Mouse (Mus musculus) spleen, adult 12 weeks (tissue): Measurements from ENCODE around the gene Gbp6.
A peak's percentile ranks its signal among the peaks of the same experiment; 100 is the strongest.
"Not testable (repeated sequence)": the region's sequence is repeated elsewhere in the genome, so short reads cannot be mapped to it uniquely, and the experiment has no call there.

Experiments used
- DNase-seq: peaks from one replicate; pipeline ENCODE4 v3.0.0; 2022; ENCODE audit warnings: low spot score

Gbp6 gene

DNA sequence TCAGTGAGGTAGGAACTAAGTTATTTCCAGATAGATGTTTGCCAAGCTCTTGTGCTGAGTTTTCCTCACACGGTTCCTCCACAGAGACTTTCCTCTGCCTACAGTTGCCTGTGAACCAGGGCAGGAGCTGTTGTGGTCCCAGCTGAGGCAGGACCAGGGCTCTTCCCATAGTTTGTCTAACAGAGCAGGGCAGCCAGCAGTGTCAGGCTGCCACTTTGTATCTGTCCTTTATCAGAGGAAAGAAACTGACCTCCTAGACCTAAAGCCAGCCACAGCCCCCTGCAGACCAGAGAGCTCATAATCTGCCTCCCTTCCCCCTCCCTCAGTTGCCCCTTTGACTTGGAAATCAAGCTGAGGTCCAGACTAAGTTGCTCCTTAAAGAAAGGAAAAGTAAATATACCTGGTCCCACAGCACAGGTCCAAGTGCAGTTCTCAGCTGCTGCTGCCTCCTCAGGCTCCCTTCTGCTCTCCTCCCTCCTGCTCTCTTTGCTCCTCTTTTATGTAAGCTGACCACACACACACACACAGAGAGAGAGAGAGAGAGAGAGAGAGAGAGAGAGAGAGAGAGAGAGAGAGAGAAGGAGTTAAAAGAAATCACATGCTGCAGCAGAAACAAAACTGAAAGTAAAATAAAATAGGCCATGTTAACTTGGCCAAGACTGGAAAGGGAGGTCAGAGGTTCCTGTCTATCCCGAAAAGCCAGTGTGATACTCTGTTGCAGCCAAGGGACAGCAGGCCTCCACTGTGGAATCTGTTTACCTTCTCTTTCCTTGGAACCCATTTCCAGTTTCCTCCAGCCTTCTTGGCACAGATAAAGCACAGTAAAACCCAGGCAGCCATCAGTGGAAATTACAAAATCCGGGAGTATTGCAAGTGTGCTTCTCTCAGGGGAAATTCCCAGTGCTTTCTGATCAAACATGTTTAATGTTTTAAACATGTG, at the start of gene Gbp6, which contains the start of gene Gm43302:
Gene Gbp6 (minus strand): TSS at position 473 of the 940 bp plus-strand sequence.
Gene Gm43302 (minus strand): TSS at position 470 of the 940 bp plus-strand sequence.
- not testable (repeated sequence) for DNase-seq

DNA sequence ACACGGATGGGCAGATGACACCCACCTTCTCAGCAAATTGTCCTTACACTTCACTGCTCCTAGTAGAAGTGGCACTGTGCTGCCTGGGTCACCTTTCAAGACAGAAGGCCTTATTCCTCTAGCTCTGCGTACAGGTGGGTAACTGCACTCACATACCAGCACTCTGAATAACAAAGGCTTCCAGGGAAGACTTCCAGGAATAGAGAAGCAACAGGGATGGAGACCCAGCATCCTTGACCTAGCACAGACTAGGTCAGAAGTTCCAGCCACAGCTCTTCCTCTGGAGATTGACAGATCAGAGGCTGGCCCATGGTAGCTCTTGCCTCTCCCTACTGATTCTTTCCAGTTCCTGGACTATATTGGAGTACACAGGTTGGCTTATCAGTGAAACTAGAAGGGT, 47.8 kb upstream of the Gbp6 start:
- no peak for DNase-seq

DNA sequence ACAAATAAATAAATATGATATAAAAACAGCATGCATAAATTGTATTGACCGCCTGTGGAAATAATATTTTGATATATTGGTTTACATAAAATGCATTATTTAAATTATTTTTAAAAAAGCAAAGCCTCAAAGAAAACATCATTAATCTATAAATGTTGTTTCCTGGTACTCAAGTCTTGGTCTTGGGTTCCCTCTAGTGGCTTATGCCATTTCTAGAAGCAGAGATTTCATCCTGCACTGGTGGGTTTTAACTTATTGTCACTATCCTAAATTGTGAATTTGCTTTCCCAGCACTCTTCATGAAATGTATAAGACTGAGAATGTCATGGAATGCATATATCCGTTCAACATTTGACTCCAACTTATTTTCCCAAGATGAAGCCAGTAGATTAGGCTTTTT, 29.0 kb upstream of the Gbp6 start:
- DNase-seq: no peak

DNA sequence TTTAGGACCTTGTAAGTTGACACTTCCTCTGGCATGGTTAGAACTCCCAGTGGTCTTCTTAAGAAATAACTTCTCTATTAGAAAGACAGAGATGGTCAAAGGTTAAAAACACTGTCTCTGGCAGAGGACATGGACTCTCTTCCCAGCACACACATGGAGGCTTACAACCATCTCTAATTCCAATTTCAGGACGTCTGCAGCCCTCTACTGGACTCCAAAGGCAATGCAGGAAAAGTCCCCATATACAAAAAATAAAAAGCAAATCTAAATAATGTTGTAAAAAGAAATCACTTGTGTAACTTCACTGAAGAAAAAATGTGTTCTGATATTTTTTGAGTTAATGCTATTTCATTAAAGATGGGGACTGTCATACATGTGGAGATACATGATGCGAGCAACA, 17.4 kb upstream of the Gbp6 start:
- no peak for DNase-seq

DNA sequence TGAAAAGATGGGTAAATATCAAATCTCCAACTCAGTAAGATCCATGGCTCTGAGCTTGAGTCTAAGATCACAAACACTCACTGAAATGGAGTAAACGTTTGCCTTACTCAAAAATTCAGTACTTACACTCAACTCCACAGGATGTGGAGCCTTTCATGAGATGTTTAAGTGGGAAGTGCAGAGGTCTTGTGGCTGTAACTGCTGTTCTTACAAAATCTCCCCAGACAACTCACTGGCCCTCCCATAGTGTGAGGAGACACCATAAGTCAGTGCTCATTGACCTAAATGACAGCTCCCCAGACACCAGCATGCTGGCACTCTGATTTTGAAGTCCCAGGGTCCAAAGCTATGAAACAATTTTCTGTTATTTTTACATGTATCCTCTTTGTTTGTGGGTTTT, 15.7 kb upstream of the Gbp6 start:
- not testable (repeated sequence) for DNase-seq

DNA sequence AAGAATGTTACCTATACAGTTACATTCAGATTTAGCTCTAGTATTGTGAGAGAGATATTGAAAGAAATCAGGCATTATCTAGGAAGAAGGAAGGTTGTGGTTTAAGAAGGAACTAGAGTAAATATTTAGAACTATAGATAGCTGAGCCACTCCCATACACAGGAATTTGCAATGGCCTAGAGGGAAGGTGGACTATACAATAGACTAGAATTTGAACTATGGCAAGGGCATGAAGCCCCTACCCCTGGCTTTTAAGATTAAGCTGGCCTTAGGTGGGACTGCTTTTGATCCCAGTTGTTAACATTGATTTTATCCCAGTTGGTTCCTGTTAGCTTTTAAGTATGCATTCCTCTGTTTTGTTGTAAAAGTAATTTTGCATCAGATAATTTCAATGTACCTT, 13.4 kb upstream of the Gbp6 start:
- DNase-seq: not testable (repeated sequence)

DNA sequence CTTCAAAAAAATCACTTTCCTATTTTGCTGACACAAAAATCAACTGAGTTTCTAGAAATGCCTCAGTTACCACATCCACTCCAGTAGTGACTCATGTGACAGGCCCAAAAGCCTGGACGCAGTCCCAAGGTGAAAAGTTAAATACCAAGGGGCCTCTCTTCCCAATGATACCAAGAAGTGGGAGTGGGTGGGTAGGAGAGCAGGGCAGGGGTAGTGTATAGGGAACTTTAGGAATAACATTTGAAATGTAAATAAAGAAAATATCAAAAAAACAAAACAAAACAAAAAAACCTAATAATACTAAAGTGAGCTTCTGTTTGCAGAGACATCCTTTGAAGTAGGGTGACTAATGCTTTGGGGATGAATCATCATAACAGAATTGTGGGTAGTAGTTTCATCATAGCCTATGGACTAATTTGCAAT, 12.7 kb upstream of the Gbp6 start:
- no peak for DNase-seq

DNA sequence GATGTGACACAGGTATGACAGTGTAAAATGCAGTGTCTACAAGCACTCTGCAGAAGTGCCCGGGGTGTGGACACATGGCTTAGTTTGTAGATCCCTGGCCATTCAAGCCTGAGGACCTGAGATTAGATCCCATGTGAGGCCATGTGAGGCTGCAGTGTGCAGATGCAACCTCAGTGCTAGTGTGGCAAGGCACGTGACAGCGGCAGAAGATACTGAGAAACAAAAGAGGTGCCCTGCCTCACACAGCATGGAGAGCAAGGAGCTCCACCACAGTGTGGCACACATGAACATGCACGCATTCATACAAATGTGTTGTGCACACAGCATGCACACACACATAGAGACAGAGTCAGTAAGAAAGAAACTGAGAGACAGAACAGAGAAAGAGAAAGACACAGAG, 12.2 kb upstream of the Gbp6 start:
- not testable (repeated sequence) for DNase-seq

DNA sequence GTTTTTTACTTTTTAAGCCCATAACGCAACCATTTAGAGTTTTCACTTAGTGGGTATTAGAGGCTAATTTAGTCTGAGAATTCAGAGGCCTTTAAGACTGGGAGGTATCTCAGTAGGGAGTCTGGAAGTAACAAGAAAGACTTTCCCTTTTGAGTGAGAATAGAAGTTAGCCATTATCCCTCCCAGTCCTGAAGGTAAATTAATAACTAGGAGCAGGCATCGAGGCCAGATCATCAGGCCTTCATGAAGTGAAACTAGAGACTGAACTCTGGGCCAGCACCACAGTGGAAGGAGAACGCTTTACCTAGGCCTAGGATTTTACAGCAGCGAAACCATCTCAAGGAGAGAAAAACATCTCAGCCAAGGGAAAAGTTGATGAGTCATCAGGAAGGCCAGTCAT, 8.5 kb upstream of the Gbp6 start:
- DNase-seq: no peak

DNA sequence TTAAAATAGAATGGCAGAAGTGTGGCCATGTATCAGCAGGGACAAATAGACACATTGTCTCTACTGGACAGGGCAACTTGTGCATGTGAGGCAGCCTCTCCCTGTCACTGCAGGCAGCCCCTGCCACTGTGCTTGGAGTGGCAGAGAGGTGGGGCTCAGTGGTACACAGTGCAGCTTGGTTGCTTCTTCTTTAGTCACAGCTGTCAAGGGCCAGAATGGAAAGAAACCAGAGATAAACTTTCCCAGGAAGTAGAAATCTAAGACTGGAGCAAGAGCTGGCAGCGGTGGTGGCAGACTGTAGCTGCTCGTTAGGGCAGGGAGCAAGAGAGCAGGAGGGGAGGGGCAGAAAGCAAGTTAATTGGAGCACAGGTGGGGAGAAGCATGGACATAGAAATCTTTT, 8.0 kb upstream of the Gbp6 start:
- DNase-seq: no peak

DNA sequence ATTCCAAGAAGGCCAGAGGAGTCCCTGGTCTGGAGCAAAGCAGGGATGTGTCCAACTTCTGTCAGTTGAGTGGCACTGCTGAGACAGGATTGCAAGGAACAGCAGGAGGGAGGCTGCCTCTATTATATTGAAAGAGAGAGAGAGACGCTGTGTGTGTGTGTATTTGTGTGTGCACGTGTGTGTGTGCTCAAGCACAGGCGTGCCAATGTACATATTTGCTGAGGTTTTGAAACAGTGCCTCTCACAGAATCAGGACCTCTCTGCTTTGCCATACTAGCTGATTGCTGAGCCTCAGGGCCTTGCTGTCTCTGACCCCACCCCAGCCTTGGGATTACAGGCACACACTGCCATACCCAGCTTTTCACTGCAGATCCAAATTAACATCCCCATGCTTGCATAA, 2.2 kb upstream of the Gbp6 start:
- DNase-seq: no peak

DNA sequence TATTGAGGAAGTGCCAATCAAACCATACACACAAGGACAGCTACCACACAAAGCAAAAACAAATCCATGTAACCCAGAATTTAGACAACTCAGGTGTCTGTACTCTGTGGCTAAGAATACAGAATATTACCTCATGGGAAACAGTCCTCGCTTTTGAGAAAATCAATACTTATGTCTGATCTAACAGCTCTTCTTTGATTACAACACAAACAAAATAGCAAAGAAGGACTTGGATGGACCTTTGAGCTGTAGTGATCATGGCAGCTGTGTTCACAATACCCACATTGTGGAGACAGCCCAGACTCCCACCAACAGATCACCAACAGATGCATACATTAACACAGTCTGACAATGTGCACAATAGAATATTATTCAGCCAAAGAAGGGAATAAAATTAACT, 1.0 kb downstream of the Gbp6 start:
- DNase-seq: no peak

DNA sequence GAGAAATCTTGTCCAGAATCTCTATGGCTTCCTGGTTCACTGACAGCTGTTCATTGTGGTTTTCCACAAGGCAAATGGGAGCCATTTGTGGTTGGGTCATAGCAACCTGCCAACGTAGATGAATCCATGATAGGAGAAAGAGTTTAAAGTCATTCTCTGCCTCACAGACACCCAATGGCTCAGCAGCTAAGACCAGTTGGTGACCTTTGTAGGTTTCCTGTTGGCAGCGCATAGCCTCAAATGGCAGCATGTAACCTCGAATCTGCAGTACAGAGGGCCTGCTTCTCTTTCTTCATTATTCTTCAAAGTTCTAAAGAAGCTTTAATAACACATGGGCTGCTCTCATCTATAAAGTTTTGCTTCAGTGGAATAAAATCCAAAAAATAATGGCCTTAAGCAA, 2.6 kb downstream of the Gbp6 start:
- DNase-seq: not testable (repeated sequence)

DNA sequence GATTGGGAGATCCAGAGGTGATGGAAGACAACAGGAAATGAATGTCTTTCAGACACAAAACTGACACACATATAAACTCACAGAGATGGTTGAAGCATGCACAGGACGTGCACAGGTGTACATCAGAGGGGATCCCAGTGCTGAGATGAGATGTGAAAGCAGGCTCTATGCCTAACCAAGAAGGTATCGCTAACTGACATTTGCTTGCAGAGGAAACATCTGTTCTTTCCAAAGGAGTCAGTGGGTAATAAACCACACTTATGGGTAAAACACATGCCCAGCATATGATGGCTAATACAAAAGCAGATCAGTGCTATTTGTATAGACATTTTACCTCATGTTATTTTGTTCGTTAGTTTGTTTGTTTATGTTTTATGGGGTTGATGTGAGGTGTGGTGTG, 32.8 kb downstream of the Gbp6 start:
- DNase-seq: not testable (repeated sequence)

DNA sequence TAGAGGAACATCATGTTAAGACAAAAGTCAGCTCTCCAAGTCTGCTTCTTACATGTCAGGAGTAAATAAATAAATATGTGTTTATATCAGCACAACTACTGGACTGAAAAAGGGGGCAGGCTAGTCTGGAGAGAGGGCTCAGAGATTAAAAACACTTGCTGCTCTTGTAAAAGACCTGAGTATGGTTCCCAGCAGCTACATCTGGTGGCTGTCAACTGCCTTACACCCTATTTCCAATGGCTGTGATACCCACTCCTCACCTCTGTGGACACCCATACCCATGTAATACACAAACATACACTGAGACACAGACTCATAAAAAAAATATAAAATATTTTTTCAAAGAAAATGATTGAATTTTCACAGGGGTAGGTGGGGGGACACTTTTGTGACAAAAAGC, 41.0 kb downstream of the Gbp6 start:
- DNase-seq: no peak

DNA sequence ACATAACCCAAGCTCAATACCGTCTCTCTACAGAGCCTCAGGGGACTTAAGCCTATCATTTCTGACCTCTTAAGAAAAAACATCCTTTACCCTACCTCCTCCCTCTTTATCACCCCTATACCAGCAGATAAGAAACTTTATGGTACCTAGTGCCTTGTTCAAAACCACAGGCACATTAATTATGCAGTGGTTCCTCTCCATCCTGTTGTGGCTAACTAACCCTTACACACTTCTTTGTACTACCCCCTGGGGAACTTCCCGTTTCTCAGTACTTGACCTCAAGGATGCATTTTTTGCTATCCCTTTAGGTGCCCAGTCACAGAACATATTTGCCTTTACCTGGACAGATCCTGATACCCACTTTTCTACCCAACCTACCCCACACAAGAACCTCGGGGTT, 48.8 kb downstream of the Gbp6 start:
- not testable (repeated sequence) for DNase-seq

DNA sequence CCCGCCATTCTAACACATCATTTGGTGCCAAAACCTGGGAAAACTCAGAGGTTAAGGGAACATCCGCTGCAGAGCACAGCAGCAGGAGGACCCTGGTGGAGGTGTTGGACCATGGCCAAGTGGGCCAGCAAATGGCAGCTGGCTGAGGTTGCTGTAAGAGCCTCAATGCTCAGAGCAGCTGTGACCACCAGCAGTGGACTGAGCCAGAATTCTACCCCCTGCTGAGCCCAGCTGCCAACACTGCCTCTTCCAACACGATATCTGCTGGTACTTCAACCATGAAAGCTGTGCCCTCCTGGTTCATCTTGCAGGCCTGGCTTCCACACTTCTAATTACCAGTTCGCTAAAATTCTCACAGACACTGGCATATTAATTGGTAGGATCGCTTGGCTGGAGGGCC, 52.5 kb downstream of the Gbp6 start:
- not testable (repeated sequence) for DNase-seq

DNA sequence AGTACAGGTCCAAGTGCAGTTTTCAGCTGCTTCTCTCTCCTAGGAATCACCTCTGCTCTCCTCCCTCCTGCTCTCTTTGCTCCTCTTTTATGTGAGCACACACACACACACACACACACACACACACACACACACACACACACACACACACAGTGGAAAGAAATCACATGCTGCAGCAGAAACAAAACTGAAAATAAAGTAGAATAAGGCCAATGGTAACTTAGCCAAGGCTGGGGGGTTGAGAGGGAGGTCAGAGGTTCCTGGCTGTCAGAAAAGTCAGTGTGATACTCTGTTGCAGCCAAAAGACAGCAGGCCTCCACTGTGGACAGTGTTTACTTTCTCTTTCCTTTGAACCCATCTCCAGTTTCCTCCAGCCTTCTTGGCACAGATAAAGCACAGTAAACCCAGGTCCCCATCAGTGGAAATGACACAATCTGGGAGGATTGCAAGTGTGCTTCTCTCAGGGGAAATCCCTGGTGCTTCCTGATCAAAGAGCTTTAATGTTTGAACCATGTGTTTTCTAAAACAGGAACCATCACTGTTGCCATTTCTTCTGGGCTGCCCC, 53.9 kb downstream of the Gbp6 start, which contains the start of gene Gbp10:
Gene Gbp10 (minus strand): TSS at position 51 of the 565 bp plus-strand sequence.
- peak; percentile 1 for DNase-seq

DNA sequence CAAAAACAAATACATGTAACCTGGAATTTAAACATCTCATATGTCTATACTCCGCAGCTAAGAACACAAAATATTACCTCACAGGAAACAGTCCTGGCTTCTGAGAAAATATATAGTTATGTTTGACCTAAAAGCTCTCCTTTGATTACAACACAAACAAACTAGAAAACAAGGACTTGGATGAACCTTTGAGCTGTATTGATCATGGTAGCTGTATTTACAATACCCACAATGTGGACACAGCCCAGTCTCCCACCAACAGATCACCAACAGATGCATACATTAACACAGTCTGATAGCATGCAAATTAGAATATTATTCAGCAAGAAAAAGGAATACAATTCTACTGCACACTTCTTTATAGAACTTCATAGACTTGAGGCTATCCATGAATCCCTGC, 55.1 kb downstream of the Gbp6 start:
- DNase-seq: not testable (repeated sequence)

DNA sequence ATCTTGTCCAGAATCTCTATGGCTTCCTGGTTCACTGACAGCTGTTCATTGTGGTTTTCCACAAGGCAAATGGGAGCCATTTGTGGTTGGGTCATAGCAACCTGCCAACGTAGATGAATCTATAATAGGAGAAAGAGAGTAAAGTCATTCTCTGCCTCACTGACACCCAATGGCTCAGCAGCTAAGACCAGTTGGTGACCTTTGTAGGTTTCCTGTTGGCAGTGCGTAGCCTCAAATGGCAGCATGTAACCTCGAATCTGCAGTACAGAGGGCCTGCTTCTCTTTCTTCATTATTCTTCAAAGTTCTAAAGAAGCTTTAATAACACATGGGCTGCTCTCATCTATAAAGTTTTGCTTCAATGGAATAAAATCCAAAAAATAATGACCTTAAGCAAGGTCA, 57.5 kb downstream of the Gbp6 start:
- DNase-seq: not testable (repeated sequence)
